Mouse (Mus musculus) midbrain, embryonic 10.5 days (tissue): ENCODE measurements around the gene Ambra1. TPM values are rescaled to one million over a fixed set of nuclear protein-coding genes. Genes with fewer than 3 reads are reported as not detected.

ENCODE experiments used
- DNase-seq: peaks from one replicate; pipeline ENCODE4 v3.0.0-alpha.2; 2017; ENCODE audit warnings: low spot score
- H3K27ac ChIP-seq: fragments of 300-500 bp; sonication (generic); replicated peaks from 2 replicates; pipeline ENCODE4 v1.5.1; 2016; ENCODE audit warnings: mild to moderate bottlenecking
- H3K27me3 ChIP-seq: fragments of 300-500 bp; sonication (generic); 2 replicates; pipeline ENCODE4 v1.6.1; 2016; ENCODE audit warnings: low read depth, mild to moderate bottlenecking; ENCODE audit not compliant: poor library complexity, severe bottlenecking
- H3K36me3 ChIP-seq: fragments of 300-500 bp; sonication (generic); 2 replicates; pipeline ENCODE4 v1.6.1; 2016; ENCODE audit warnings: mild to moderate bottlenecking, moderate library complexity
- H3K4me1 ChIP-seq: fragments of 300-500 bp; sonication (generic); 2 replicates; pipeline ENCODE4 v1.6.1; 2016
- H3K4me3 ChIP-seq: fragments of 300-500 bp; sonication (generic); 2 replicates; pipeline ENCODE4 v1.5.1; 2016; ENCODE audit warnings: mild to moderate bottlenecking, moderate library complexity
- H3K9me3 ChIP-seq: fragments of 300-500 bp; sonication (generic); replicated peaks from 2 replicates; pipeline ENCODE4 v1.6.1; 2016; ENCODE audit warnings: mild to moderate bottlenecking
- WGBS: fragments of 180-500 bp; shearing (Covaris S2); methylation state at CpG from one replicate; pipeline ENCODE4 v1.1.7; 2016; 5-methylcytosine and 5-hydroxymethylcytosine counted together
- polyA plus RNA-seq: library from polyadenylated mRNA; unstranded; fragments of >200 nt; fragmentation: Nextera tagmentation; extraction: Ambion mirVana; gene quantifications from 2 replicates; pipeline ENCODE4 v1.2.1, GENCODE M21; 2016

The Ambra1 gene
- polyA plus RNA-seq, 1 experiment from 2014 or later: 21.2 TPM

GRCm38 (mm10) chr2:91916346-91916977 is 186.5 kb downstream of the Ambra1 start:
- Histone ChIP-seq H3K27me3 (peaks cover 21% of the 10 kb centered on the region), H3K27ac (no peak overlapping the region), H3K4me3 (no peak overlapping the region), H3K4me1 (peaks cover 6% of the 10 kb centered on the region), H3K9me3 (no peaks in the 10 kb centered on the region), H3K36me3 (peaks cover 78% of the 10 kb centered on the region)
- WGBS: 89% methylated on average over 7 of the region's 7 CpGs
- no peak for DNase-seq

DNA sequence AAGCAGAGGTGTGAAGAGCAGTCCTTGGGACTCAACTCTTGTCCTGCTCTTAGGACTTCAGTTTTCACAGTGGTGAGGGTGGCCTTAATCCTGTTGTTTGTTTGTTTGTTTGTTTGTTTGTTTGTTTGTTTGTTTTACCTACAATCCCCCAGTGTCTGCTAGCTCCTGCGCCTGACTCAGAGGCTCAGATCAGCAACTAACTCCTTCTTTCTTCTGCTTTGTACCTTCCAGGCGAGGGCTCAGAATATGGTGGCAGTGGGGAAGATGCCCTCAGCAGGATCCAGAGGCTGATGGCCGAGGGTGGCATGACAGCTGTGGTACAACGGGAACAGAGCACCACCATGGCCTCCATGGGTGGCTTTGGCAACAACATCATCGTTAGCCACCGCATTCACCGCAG is 187.2 kb downstream of the Ambra1 start:
- DNase-seq: no peak
- peaks cover 12% of the 10 kb centered on the region for H3K4me1 ChIP-seq
- H3K9me3 ChIP-seq: no peaks in the 10 kb centered on the region
- peaks cover 27% of the 10 kb centered on the region for H3K27me3 ChIP-seq
- H3K36me3 ChIP-seq: peaks cover 72% of the 10 kb centered on the region
- no peak overlapping the region for H3K27ac ChIP-seq
- WGBS: 94% methylated on average over 7 of the region's 7 CpGs
- no peak overlapping the region for H3K4me3 ChIP-seq

GRCm38 (mm10) chr2:91920130-91920529 is 190.2 kb downstream of the Ambra1 start:
- H3K4me3 ChIP-seq: no peak overlapping the region
- WGBS: 83% methylated on average over 4 of the region's 4 CpGs
- no peak overlapping the region for H3K27ac ChIP-seq
- no peak for DNase-seq
- peaks cover 31% of the 10 kb centered on the region for H3K4me1 ChIP-seq
- no peaks in the 10 kb centered on the region for H3K9me3 ChIP-seq
- H3K36me3 ChIP-seq: peaks cover 42% of the 10 kb centered on the region
- H3K27me3 ChIP-seq: peaks cover 58% of the 10 kb centered on the region

DNA sequence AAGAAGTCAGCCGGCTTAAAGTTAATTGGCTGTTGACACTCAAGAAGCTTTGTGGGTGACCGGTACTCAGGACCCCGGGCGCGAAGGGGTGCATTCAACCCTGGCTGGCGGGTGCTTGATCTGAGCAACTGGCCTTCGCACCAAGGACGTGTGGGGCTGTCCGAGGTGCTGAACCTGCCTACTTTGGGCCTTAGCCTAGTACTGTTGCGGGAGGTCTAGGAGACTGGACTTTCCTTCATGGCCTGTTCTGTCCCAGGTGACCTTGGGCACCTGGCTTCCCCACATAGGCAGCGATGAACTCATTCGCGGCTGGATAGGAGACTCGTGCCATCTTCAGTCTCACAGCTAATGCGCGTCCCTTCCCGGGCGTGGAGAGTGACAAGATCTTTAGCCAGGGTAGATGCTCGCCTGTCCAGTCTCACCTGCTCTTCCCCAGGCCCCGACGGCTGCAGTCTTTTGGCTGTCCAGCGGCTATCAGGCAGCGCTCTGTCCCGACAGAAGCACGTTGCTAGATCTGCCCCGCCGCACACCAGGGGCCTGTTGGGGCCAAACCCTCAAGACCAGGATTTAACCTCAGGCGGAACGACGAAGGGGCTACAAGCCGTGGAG is 191.4 kb downstream of the Ambra1 start:
- peaks cover 38% of the 10 kb centered on the region for H3K4me1 ChIP-seq
- 5% methylated on average over 31 of the region's 31 CpGs for WGBS
- peaks cover 69% of the 10 kb centered on the region for H3K27me3 ChIP-seq
- H3K27ac ChIP-seq: peak overlapping the region; percentile 58
- H3K9me3 ChIP-seq: no peaks in the 10 kb centered on the region
- peak overlapping the region; percentile 67 for H3K4me3 ChIP-seq
- peaks cover 30% of the 10 kb centered on the region for H3K36me3 ChIP-seq
- DNase-seq: peak; percentile 58

GRCm38 (mm10) chr2:91921790-91922570 is 192.0 kb downstream of the Ambra1 start:
- Histone ChIP-seq H3K4me1 (peaks cover 38% of the 10 kb centered on the region), H3K36me3 (peaks cover 23% of the 10 kb centered on the region), H3K9me3 (no peaks in the 10 kb centered on the region), H3K4me3 (peak overlapping the region; percentile 67), H3K27me3 (peaks cover 73% of the 10 kb centered on the region), H3K27ac (peak overlapping the region; percentile 58)
- DNase-seq: peak; percentile 87
- under 1% methylated on average over 64 of the region's 64 CpGs for WGBS

GRCm38 (mm10) chr2:91922586-91923414 is 192.9 kb downstream of the Ambra1 start:
- Histone ChIP-seq H3K27me3 (peaks cover 73% of the 10 kb centered on the region), H3K36me3 (peaks cover 19% of the 10 kb centered on the region), H3K27ac (no peak overlapping the region; the same call in 1 of the 2 replicates), H3K9me3 (no peaks in the 10 kb centered on the region), H3K4me1 (peaks cover 42% of the 10 kb centered on the region), H3K4me3 (peak overlapping the region; percentile 67)
- 3% methylated on average over 37 of the region's 37 CpGs for WGBS
- DNase-seq: peak; percentile 37

GRCm38 (mm10) chr2:91923415-91924337 is 193.7 kb downstream of the Ambra1 start:
- Histone ChIP-seq H3K36me3 (peaks cover 19% of the 10 kb centered on the region), H3K4me3 (peak overlapping the region; percentile 67), H3K27ac (no peak overlapping the region; the same call in 1 of the 2 replicates), H3K27me3 (peaks cover 73% of the 10 kb centered on the region), H3K4me1 (peaks cover 50% of the 10 kb centered on the region), H3K9me3 (no peaks in the 10 kb centered on the region)
- 3% methylated on average over 54 of the region's 54 CpGs for WGBS
- peak; percentile 80 for DNase-seq

GRCm38 (mm10) chr2:91924726-91925125 is 194.8 kb downstream of the Ambra1 start:
- Histone ChIP-seq H3K4me3 (no peak overlapping the region), H3K9me3 (no peaks in the 10 kb centered on the region), H3K27ac (no peak overlapping the region), H3K36me3 (peaks cover 22% of the 10 kb centered on the region), H3K4me1 (peaks cover 61% of the 10 kb centered on the region), H3K27me3 (peaks cover 69% of the 10 kb centered on the region)
- 53% methylated on average over 1 of the region's 1 CpGs for WGBS
- DNase-seq: no peak

DNA sequence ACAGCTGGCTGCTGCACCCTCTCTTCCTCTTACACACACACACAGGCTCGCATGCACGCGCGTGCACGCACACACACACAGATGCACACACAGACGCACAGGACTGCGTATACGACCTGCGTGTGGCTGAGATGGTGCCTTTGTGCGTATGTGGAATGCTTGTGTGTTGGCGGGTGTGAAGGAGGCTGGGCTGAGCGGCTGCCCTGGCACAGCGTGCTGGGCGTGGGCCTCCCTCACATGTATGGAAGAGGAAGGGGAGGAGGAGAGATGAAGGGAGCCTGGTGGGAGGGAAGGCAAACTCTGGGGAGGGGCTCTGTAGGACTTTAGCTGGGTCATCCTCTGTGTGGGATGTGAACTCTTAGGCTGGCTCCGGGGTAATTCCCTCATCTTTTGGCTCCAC is 195.5 kb downstream of the Ambra1 start:
- WGBS: 91% methylated on average over 15 of the region's 15 CpGs
- Histone ChIP-seq H3K4me1 (peaks cover 68% of the 10 kb centered on the region), H3K27me3 (peaks cover 62% of the 10 kb centered on the region)

GRCm38 (mm10) chr2:91926949-91927348 is 197.0 kb downstream of the Ambra1 start, which contains the start of gene Chrm4:
Gene Chrm4 (plus strand): TSS chr2:91927249.
- Histone ChIP-seq H3K4me3 (peak within 1 kb of the TSS; percentile 29), H3K9me3 (no peaks in the 10 kb centered on the region), H3K27ac (no peak within 1 kb of the TSS), H3K27me3 (peaks cover 47% of the 10 kb centered on the region), H3K36me3 (peaks cover 25% of the 10 kb centered on the region), H3K4me1 (peaks cover 69% of the 10 kb centered on the region)
- WGBS: 89% methylated on average over 3 of the region's 3 CpGs
- no peak for DNase-seq

More for the DNA sequence above, 195.5 kb downstream of the Ambra1 start:
- Histone ChIP-seq H3K4me3 (no peak overlapping the region), H3K36me3 (peaks cover 25% of the 10 kb centered on the region), H3K27ac (no peak overlapping the region), H3K9me3 (no peaks in the 10 kb centered on the region)
- DNase-seq: no peak

DNA sequence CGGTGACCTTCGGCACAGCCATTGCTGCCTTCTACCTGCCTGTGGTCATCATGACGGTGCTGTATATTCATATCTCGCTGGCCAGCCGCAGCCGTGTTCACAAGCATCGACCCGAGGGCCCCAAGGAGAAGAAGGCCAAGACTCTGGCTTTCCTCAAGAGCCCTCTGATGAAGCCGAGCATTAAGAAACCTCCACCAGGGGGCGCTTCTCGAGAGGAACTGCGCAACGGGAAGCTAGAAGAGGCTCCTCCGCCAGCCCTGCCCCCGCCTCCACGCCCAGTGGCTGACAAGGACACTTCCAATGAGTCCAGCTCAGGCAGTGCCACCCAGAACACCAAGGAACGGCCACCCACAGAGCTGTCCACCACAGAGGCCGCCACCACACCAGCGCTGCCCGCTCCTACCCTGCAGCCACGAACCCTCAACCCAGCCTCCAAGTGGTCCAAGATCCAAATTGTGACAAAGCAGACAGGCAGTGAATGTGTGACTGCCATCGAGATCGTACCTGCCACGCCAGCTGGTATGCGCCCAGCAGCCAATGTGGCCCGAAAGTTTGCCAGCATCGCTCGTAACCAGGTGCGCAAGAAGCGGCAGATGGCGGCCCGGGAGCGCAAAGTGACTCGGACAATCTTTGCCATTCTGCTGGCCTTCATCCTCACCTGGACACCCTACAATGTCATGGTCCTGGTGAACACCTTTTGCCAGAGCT is 198.0 kb downstream of the Ambra1 start:
- WGBS: 44% methylated on average over 34 of the region's 34 CpGs
- H3K9me3 ChIP-seq: no peaks in the 10 kb centered on the region
- peak; percentile 87 for DNase-seq
- H3K27me3 ChIP-seq: peaks cover 37% of the 10 kb centered on the region
- peak overlapping the region; percentile 29 for H3K4me3 ChIP-seq
- peaks cover 25% of the 10 kb centered on the region for H3K36me3 ChIP-seq
- no peak overlapping the region for H3K27ac ChIP-seq
- peaks cover 69% of the 10 kb centered on the region for H3K4me1 ChIP-seq
